Mouse (Mus musculus) embryonic stem cell, embryonic (primary cell): Measurements from ENCODE around the gene AW822073.
"Not testable (repeated sequence)": the region's sequence is repeated elsewhere in the genome, so short reads cannot be mapped to it uniquely, and the experiment has no call there.

Source experiments
- CTCF ChIA-PET, 4 experiments: fragments of 300-600 bp in 2 of 4; fragments of 350-600 bp in 2 of 4; sonication (Branson Sonifier 250); formaldehyde crosslinking; loops; one replicate each; lab custom pipeline; 2022; ENCODE audit warnings: inconsistent platforms in 2 of 4; lab: Charles Lee
- POLR2A ChIA-PET, 4 experiments: fragments of 300-600 bp in 2 of 4; fragments of 350-600 bp in 2 of 4; sonication (Branson Sonifier 250); formaldehyde crosslinking; loops; one replicate each; lab custom pipeline; 2022; ENCODE audit warnings: antibody characterized with exemption in 4 of 4, inconsistent platforms in 1 of 4; lab: Charles Lee

Gene AW822073

GRCm38 (mm10) chr10:58223972-58224805 is 541 bp downstream of the AW822073 start:
- CTCF ChIA-PET: not testable (repeated sequence)

GRCm38 (mm10) chr10:58223161-58223560 is 1.6 kb downstream of the AW822073 start:
- POLR2A ChIA-PET, CTCF ChIA-PET: not testable (repeated sequence)

More at GRCm38 (mm10) chr10:58223972-58224805, 541 bp downstream of the AW822073 start:
- POLR2A ChIA-PET: not testable (repeated sequence)

GRCm38 (mm10) chr10:58221571-58221970 is 3.2 kb downstream of the AW822073 start:
- POLR2A ChIA-PET, CTCF ChIA-PET: not testable (repeated sequence)

GRCm38 (mm10) chr10:58220726-58221125 is 4.0 kb downstream of the AW822073 start:
- POLR2A ChIA-PET: no interaction called here
- CTCF ChIA-PET: no interaction called here

- ChIA-PET CTCF (no interaction called here), POLR2A (interaction anchor here in 1 of 4 experiments (1.6 to 1.9 kb wide), 2 partner anchors 11 to 776 kb away, joined by 5 read pairs; no protein-coding TSS in a partner anchor)
Measured at GRCm38 (mm10) chr10:58217366-58217765, 7.4 kb downstream of the AW822073 start.

- ChIA-PET POLR2A (no interaction called here), CTCF (no interaction called here)
Measured at GRCm38 (mm10) chr10:58215353-58215752, 9.4 kb downstream of the AW822073 start.

GRCm38 (mm10) chr10:58214934-58215333 is 9.8 kb downstream of the AW822073 start:
- CTCF ChIA-PET: no interaction called here
- POLR2A ChIA-PET: no interaction called here

- ChIA-PET CTCF (no interaction called here), POLR2A (no interaction called here)
Measured at GRCm38 (mm10) chr10:58214497-58214896, 10.2 kb downstream of the AW822073 start.

GRCm38 (mm10) chr10:58212230-58212629 is 12.5 kb downstream of the AW822073 start:
- ChIA-PET POLR2A (interaction anchor here in 1 of 4 experiments (0.5 to 1.0 kb wide), 4 partner anchors 73 to 775 kb away, joined by 3 to 4 read pairs (median 3); partner anchors contain the start of gene Lims1), CTCF (no interaction called here)

- ChIA-PET POLR2A (no interaction called here), CTCF (no interaction called here)
Measured at GRCm38 (mm10) chr10:58211213-58211612, 13.5 kb downstream of the AW822073 start.

GRCm38 (mm10) chr10:58210514-58210913 is 14.2 kb downstream of the AW822073 start:
- CTCF ChIA-PET: no interaction called here

GRCm38 (mm10) chr10:58209710-58210467 is 14.8 kb downstream of the AW822073 start:
- POLR2A ChIA-PET: interaction anchor here in 1 of 4 experiments (1.2 kb wide), 1 partner anchor 767 kb away, joined by 4 read pairs; no protein-coding TSS in a partner anchor
- CTCF ChIA-PET: interaction anchor here in 1 of 4 experiments (0.6 kb wide), 1 partner anchor 207 kb away, joined by 11 read pairs; no protein-coding TSS in a partner anchor

More at GRCm38 (mm10) chr10:58210514-58210913, 14.2 kb downstream of the AW822073 start:
- POLR2A ChIA-PET: no interaction called here

GRCm38 (mm10) chr10:58206639-58207404 is 17.9 kb downstream of the AW822073 start:
- CTCF ChIA-PET: no interaction called here
- POLR2A ChIA-PET: interaction anchor here in 1 of 4 experiments (1.1 kb wide), 1 partner anchor 10 kb away, joined by 5 read pairs; no protein-coding TSS in a partner anchor

GRCm38 (mm10) chr10:58205986-58206385 is 18.7 kb downstream of the AW822073 start:
- ChIA-PET CTCF (no interaction called here), POLR2A (interaction anchor here in 1 of 4 experiments (1.1 kb wide), 1 partner anchor 11 kb away, joined by 5 read pairs; no protein-coding TSS in a partner anchor)
